In genomic region chr17:87286481-87287143, GRCm38 (mm10) we compare ENCODE assay signal across 17 mouse cellular contexts. TPM values are rescaled to one million over a fixed set of nuclear protein-coding genes. Genes with fewer than 3 reads are reported as not detected.
DNase-seq lines count a peak whose midpoint lies in the region; ATAC-seq and TF ChIP-seq lines count a peak whose summit lies in the region.
"Had no signal": no experiment of that assay in that cellular context is flagged by ENCODE, and none has a peak within 500 bp of the region (broad histone marks: within the 10 kb centered on the region; RNA-seq: fewer than 3 reads in every experiment).

No protein-coding gene starts in this region.

- H3K9ac ChIP-seq in lung, embryonic 14.5 days, result no peak overlapping the region
- H3K9ac ChIP-seq: liver, embryonic 14.5 days had no signal

- no peak for ATAC-seq in lung, embryonic 14.5 days (ENCODE audit: insufficient read depth)
- ATAC-seq: forebrain, embryonic 16.5 days; hindbrain, postnatal 0 days; Patski had no signal

- H3K27ac ChIP-seq in lung, embryonic 14.5 days (ENCODE audit: low read depth), result no peak overlapping the region
- H3K27ac ChIP-seq: heart, embryonic 10.5 days; hindbrain, postnatal 0 days; liver, embryonic 14.5 days; midbrain, embryonic 10.5 days had no signal

- intact Hi-C loops in heart, postnatal 36 days (cut with DNase I), result no loop called here

- H3K27me3 ChIP-seq in lung, embryonic 14.5 days (ENCODE audit: insufficient read depth, low read length), result peaks cover 21% of the 10 kb centered on the region
- H3K27me3 ChIP-seq: Patski had no signal

- TF ChIP-seq CTCF in lung, embryonic 14.5 days (IDR thresholded peaks at IDR 0.05; ENCODE audit: low read depth), result no peak

- no peaks in the 10 kb centered on the region for H3K9me3 ChIP-seq in lung, embryonic 14.5 days (ENCODE audit: low read depth, low read length)
- H3K9me3 ChIP-seq: heart, embryonic 10.5 days; midbrain, embryonic 10.5 days had no signal

- H3K4me3 ChIP-seq in lung, embryonic 14.5 days (ENCODE audit: low read depth, low read length), result no peak overlapping the region
- H3K4me3 ChIP-seq: heart, embryonic 10.5 days; midbrain, embryonic 10.5 days had no signal

- DNase-seq in heart, adult 11 months, result peak; percentile 83
- no peak for DNase-seq in heart, postnatal 36 days
- DNase-seq in lung, embryonic 14.5 days, result no peak
- DNase-seq in lung, postnatal 25 days (ENCODE audit: low spot score), result no peak
- DNase-seq in induced T-regulatory cell, adult 2 months (ENCODE audit: low read depth), result peak; percentile 67
- DNase-seq in thymus, postnatal 14 days, result peak; percentile 29
- no peak for DNase-seq in embryo, embryonic 10 days (ENCODE audit: low spot score)
- no peak for DNase-seq in left cerebral cortex, adult 18-20 months (ENCODE audit: low spot score in 2 of 2)
- DNase-seq: cerebellum, postnatal 36 days; gastrocnemius, postnatal 10 days; heart, postnatal 14 days had no signal

- H3K4me1 ChIP-seq in lung, embryonic 14.5 days (ENCODE audit: insufficient read depth), result peaks cover 7% of the 10 kb centered on the region; the same call in 1 of the 2 replicates

- peak overlapping the region; percentile 15; the same call in 1 of the 2 replicates for H3K4me2 ChIP-seq in lung, embryonic 14.5 days

- WGBS in lung, embryonic 14.5 days, result 44% methylated on average over 8 of the region's 8 CpGs

- H3K36me3 ChIP-seq in lung, embryonic 14.5 days (ENCODE audit: insufficient read depth), result no peaks in the 10 kb centered on the region
- H3K36me3 ChIP-seq: heart, embryonic 10.5 days; midbrain, embryonic 10.5 days had no signal

RNA-seq across cellular contexts. Expression of gene Ttc7, which starts 3.9 kb away (rescaled TPM):
- total RNA-seq in heart, postnatal 36 days (2021), result 10 to 100 TPM; 14.7 to 16.7 TPM
- polyA plus RNA-seq in lung, embryonic 14.5 days (2014; fragmentation: Nextera tagmentation; extraction: Ambion mirVana), result 2.8 and 3.6 TPM in 2 replicates
- total RNA-seq in left cerebral cortex, adult 18-20 months (2021), result 10 to 100 TPM; 10.0 to 11.9 TPM

RNA-seq across cellular contexts. Expression of gene Mcfd2, which starts 20.9 kb away (rescaled TPM):
- 10 to 100 TPM; 44.0 to 51.0 TPM for total RNA-seq in heart, postnatal 36 days (2021)
- polyA plus RNA-seq in lung, embryonic 14.5 days (2014; fragmentation: Nextera tagmentation; extraction: Ambion mirVana), result 103 and 107 TPM in 2 replicates
- total RNA-seq in left cerebral cortex, adult 18-20 months (2021), result 10 to 100 TPM; 67.2 to 72.0 TPM

Comparison
In these comparisons a context has a peak if more than half of its experiments do, and no peak if none do; other contexts are left out.
1. DNase-seq: peak in heart, adult 11 months (single experiment), induced T-regulatory cell, adult 2 months (single experiment) and thymus, postnatal 14 days (single experiment); none in heart, postnatal 36 days (0 of 2), lung, embryonic 14.5 days (single experiment), lung, postnatal 25 days (single experiment), embryo, embryonic 10 days (single experiment) and left cerebral cortex, adult 18-20 months (0 of 2).